Mouse (Mus musculus) naive thymus-derived CD4-positive, alpha-beta T cell, adult 5 months (primary cell): Measurements from ENCODE around the gene Mapk10. TPM values are rescaled to one million over a fixed set of nuclear protein-coding genes. Genes with fewer than 3 reads are reported as not detected.

Experiments
- polyA plus RNA-seq: library from polyadenylated mRNA; unstranded; fragments of 100-300 nt; shearing (Covaris generic); gene quantifications from one replicate; pipeline ENCODE4 v1.2.1, GENCODE M21; 2017

The Mapk10 gene
- not detected for polyA plus RNA-seq

DNA sequence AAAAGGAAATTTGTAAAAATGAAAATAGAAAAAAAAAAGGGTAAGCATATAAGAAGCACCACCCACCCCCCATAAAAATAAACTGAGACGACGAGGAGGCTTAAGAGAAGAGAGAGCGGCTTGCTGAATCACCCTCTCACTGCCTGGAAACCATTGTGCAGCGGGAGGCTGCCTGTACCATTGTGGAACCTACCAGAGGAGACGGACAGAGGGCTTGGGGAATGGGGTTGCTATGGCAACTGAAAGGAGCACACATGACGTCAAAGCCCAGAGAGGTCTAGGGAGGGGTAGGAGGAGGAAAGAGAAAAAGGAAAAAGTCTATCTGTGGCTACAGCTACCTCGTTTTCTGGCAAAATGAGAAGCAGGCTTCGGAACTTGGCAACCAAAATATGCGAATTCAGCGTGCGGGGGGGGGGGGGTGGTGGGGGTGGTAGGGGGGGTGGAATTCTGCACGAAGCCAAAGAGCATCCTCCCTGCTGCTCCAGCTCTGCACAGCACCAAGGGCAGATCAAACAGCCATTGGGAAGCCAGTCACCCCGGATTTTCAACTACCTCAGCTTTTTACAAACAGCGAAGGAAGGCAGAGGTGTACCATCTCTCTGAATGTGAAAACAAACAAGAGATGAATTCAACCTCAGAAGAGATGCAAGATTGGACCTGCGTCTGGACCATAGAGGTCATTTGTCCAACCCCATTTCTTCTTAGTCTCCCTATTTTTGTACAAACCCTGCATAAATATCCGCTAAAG is at the start of gene Mapk10:
Gene Mapk10 (minus strand): TSS at position 234 of the 748 bp plus-strand sequence.

Other genes with a start within 250 kb of the Mapk10 start
- 3.0 TPM for gene Ptpn13, start 213.9 kb upstream of the Mapk10 start, polyA plus RNA-seq